Mouse (Mus musculus): ENCODE results near the gene Optn.

DNA sequence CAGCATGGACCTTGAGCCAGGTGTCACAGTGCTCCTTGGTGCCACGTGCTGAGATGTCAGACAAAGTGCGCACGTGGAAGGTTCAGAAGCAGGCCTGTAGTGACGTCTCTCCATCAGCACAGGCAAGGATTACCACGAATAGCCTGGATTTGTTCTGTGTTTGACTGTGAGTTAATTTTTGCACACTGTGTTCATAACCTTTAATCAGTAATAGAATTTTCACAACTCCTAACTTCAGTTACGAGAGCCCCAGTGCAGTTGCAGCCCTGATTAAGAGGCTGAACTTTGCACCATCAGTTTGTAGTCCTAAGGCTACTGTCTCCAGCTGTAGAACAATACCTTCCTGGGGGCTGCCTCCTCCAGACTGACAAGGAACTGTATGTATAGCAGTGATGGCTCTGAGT is 67.4 kb downstream of the Optn start:
- TF ChIP-seq CTCF (IDR thresholded peaks at IDR 0.05; ENCODE audit: insufficient read depth, low read length) = no peak
- TF ChIP-seq POLR2A (IDR thresholded peaks at IDR 0.05; ENCODE audit: borderline replicate concordance, extremely low read depth, low read depth, low read length) = no peak
